Mouse (Mus musculus) frontal cortex, adult (tissue): ENCODE data around the gene Frem2.

ENCODE experiments used
- ATAC-seq: cut with Nextera tagmentation; 2 replicates; pipeline ENCODE4 v1.9.2; 2017; ENCODE audit warnings: mild to moderate bottlenecking, moderate library complexity, mixed read lengths; ENCODE audit not compliant: low TSS enrichment

Gene Frem2

GRCm38 (mm10) chr3:53557388-53558214 lies 99.6 kb downstream of the Frem2 start:
- no peak for ATAC-seq

- no peak for ATAC-seq
Observed at GRCm38 (mm10) chr3:53555031-53555952, 101.9 kb downstream of the Frem2 start.

- ATAC-seq: no peak
Observed at GRCm38 (mm10) chr3:53552691-53553090, 104.5 kb downstream of the Frem2 start.

- no peak for ATAC-seq
Observed at GRCm38 (mm10) chr3:53532091-53532490, 125.1 kb downstream of the Frem2 start.

- ATAC-seq: no peak
Observed at GRCm38 (mm10) chr3:53530305-53530704, 126.8 kb downstream of the Frem2 start.

GRCm38 (mm10) chr3:53525737-53526136 lies 131.4 kb downstream of the Frem2 start:
- ATAC-seq: peak; percentile 94

- ATAC-seq: no peak
Observed at GRCm38 (mm10) chr3:53522794-53523193, 134.4 kb downstream of the Frem2 start.

GRCm38 (mm10) chr3:53514221-53515065 lies 142.7 kb downstream of the Frem2 start:
- ATAC-seq: no peak

GRCm38 (mm10) chr3:53513096-53513495 lies 144.1 kb downstream of the Frem2 start:
- no peak for ATAC-seq

- peak; percentile 93 for ATAC-seq
Observed at GRCm38 (mm10) chr3:53502428-53502827, 154.7 kb downstream of the Frem2 start.

GRCm38 (mm10) chr3:53498351-53498905 lies 158.7 kb downstream of the Frem2 start:
- ATAC-seq: no peak

GRCm38 (mm10) chr3:53488353-53488752 lies 168.8 kb downstream of the Frem2 start, which contains the start of gene Stoml3:
Stoml3 (plus strand) TSS chr3:53488653.
- no peak for ATAC-seq

GRCm38 (mm10) chr3:53486996-53487576 lies 170.1 kb downstream of the Frem2 start:
- no peak for ATAC-seq

GRCm38 (mm10) chr3:53486561-53486960 lies 170.6 kb downstream of the Frem2 start:
- no peak for ATAC-seq

- peak; percentile 69 for ATAC-seq
Observed at GRCm38 (mm10) chr3:53483414-53484059, 173.6 kb downstream of the Frem2 start.

GRCm38 (mm10) chr3:53478419-53479046 lies 178.6 kb downstream of the Frem2 start:
- no peak for ATAC-seq

- ATAC-seq: no peak
Observed at GRCm38 (mm10) chr3:53477468-53477867, 179.7 kb downstream of the Frem2 start.

- peak; percentile 75 for ATAC-seq
Observed at GRCm38 (mm10) chr3:53475889-53476288, 181.3 kb downstream of the Frem2 start.

- ATAC-seq: no peak
Observed at GRCm38 (mm10) chr3:53474179-53474578, 183.0 kb downstream of the Frem2 start.

- no peak for ATAC-seq
Observed at GRCm38 (mm10) chr3:53472061-53472460, 185.1 kb downstream of the Frem2 start.
